Mouse (Mus musculus) lung, adult 2 months (tissue): ENCODE measurements at regions not wholly inside any gene's neighbourhood (a gene's known extent, or its start where the extent isn't known, plus 50 kb on each side); places are given as distances from the start of the nearest gene placed in this dataset.

Experiments
- DNase-seq: peaks from one replicate; pipeline ENCODE4 v3.0.0; 2022
- H3K4me1 ChIP-seq: fragments of 200-500 bp; 2 replicates; pipeline ENCODE4 v1.6.1; 2011; ENCODE audit warnings: low read length; ENCODE audit not compliant: control insufficient read depth, insufficient read depth
- H3K4me3 ChIP-seq: fragments of 200-500 bp; replicated peaks from 2 replicates; pipeline ENCODE3; 2011; ENCODE audit warnings: low read depth, mild to moderate bottlenecking, control low read depth, low read length; ENCODE audit errors: extremely low read depth
- CTCF ChIP-seq: fragments of 200-500 bp; IDR thresholded peaks from 2 replicates; pipeline ENCODE4 v1.5.1; 2011; ENCODE audit warnings: mild to moderate bottlenecking, low read length, control low read depth; ENCODE audit not compliant: insufficient read depth
- POLR2A ChIP-seq: fragments of 200-500 bp; IDR thresholded peaks from 2 replicates; pipeline ENCODE4 v1.6.1; 2011; ENCODE audit warnings: low read depth, mild to moderate bottlenecking, control low read depth, low read length, borderline replicate concordance; ENCODE audit errors: extremely low read depth
- WGBS: fragments of 180-500 bp; shearing (Covaris S2); methylation state at CpG from one replicate; pipeline ENCODE4 v1.1.7; 2018; 5-methylcytosine and 5-hydroxymethylcytosine counted together

- no peak for TF ChIP-seq POLR2A
- no peak for TF ChIP-seq CTCF
- Histone ChIP-seq H3K4me3 (no peak overlapping the region), H3K4me1 (no peaks in the 10 kb centered on the region)
- 71% methylated on average over 1 of the region's 1 CpGs for WGBS
- DNase-seq = no peak
Observed at GRCm38 (mm10) chr2:57661838-57662237, 335.8 kb upstream of the Galnt5 start.

GRCm38 (mm10) chr2:57672007-57672643 is 325.6 kb upstream of the Galnt5 start:
- H3K4me3 ChIP-seq = no peak overlapping the region
- no peak for DNase-seq
- 52% methylated on average over 3 of the region's 3 CpGs for WGBS
- H3K4me1 ChIP-seq = no peaks in the 10 kb centered on the region
- no peak for TF ChIP-seq CTCF
- no peak for TF ChIP-seq POLR2A

DNA sequence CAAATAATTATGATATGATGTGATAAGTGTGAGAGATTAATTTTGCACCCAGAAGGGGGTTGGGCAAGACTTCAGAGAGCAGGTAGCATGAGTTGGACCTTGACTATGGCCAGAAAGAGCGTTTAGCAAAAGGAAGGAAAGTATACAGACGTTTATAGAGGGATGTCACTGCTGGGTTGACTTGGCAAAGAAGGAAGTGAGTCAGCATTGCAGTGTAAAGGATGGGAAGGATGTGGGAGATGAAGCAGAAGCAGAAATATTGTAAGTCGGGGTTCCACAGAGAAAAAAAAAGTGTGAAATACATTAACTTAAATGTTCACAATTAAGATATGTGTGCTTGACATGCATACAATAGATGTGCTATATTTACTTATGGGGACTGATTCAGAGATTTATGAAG is 307.8 kb upstream of the Galnt5 start:
- TF ChIP-seq POLR2A (no peak), CTCF (no peak)
- no peak overlapping the region for H3K4me3 ChIP-seq
- no peaks in the 10 kb centered on the region for H3K4me1 ChIP-seq
- no peak for DNase-seq
- 40% methylated on average over 3 of the region's 3 CpGs for WGBS

DNA sequence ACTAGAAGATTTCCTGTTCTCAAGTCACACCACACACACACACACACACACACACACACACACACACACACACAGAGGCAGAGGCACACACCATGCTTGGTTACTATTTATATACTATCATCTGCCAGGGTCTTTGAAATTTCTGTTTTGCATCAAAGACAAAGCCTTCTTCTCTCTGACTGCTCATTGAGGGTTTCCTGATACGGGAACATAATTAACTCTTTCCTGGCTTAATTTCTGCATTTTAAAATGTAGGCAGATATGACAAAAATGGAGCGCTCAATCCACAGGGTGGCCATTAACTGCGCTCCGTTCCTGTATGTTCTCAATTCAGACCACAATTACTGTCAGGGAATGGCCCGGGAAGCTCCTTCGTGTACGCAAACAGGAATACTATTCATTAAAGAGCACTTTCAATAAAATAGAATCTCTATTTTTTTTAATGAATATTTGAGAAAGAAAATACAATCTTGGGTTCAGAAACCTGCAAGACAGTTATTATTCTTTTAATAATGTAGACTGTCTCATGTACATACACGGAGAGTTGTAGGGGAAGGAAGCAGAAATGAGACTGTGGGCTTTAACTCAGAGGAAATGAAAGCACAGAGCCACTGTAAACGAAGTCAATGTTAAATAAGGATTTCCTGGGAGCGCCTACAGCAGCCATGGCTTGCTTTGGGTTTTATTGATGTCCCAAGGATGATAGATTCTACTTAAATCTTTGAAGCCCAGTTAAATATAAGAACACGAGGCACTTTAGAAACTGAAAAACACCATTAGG is 300.5 kb upstream of the Galnt5 start:
- no peak overlapping the region for H3K4me3 ChIP-seq
- DNase-seq = no peak
- WGBS = 37% methylated on average over 11 of the region's 11 CpGs
- H3K4me1 ChIP-seq = no peaks in the 10 kb centered on the region
- no peak for TF ChIP-seq CTCF
- TF ChIP-seq POLR2A = no peak

DNA sequence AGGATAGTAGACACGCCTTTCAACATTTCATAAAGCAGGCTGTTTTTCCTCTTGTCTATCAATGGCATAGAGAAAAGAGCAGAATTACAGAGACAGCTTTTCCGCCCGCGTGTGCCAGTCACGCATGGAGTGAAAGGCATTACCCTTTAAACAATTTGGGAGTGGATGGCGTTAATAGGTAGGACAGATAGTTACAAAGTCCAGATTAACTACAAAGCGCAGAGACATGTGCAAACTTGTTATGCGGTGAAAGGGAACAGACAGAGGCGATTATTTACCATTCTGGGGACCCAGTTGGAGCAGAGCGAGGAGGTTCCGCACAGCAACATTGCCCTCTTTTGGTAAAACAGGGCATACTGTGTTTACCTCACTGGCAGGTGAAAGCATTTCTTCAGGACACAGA is 299.0 kb upstream of the Galnt5 start:
- H3K4me1 ChIP-seq = no peaks in the 10 kb centered on the region
- WGBS = 11% methylated on average over 11 of the region's 11 CpGs
- TF ChIP-seq CTCF (peak; percentile 24; the same call in 1 of the 2 replicates), POLR2A (no peak)
- no peak for DNase-seq
- H3K4me3 ChIP-seq = no peak overlapping the region

GRCm38 (mm10) chr2:57699226-57699625 is 298.5 kb upstream of the Galnt5 start:
- Histone ChIP-seq H3K4me3 (no peak overlapping the region), H3K4me1 (no peaks in the 10 kb centered on the region)
- no peak for TF ChIP-seq POLR2A
- no peak for TF ChIP-seq CTCF
- DNase-seq = no peak
- WGBS = 57% methylated on average over 4 of the region's 4 CpGs

- TF ChIP-seq POLR2A (no peak), CTCF (no peak)
- DNase-seq = no peak
- no peaks in the 10 kb centered on the region for H3K4me1 ChIP-seq
- no peak overlapping the region for H3K4me3 ChIP-seq
- 52% methylated on average over 10 of the region's 10 CpGs for WGBS
Observed at GRCm38 (mm10) chr2:57716754-57717510, 280.8 kb upstream of the Galnt5 start.
